Mouse (Mus musculus) bone marrow macrophage, adult 2 months (primary cell): ENCODE data around the gene 4933428G20Rik. TPM values are rescaled to one million over a fixed set of nuclear protein-coding genes. Genes with fewer than 3 reads are reported as not detected.

ENCODE experiments used
- H3K27ac ChIP-seq: 2 replicates; pipeline ENCODE4 v1.5.1; 2012; ENCODE audit warnings: low read depth, low read length; ENCODE audit not compliant: insufficient read depth
- H3K4me1 ChIP-seq: 2 replicates; pipeline ENCODE4 v1.6.1; 2012; ENCODE audit warnings: low read length; ENCODE audit not compliant: control insufficient read depth, insufficient read depth
- H3K4me3 ChIP-seq: 2 replicates; pipeline ENCODE4 v1.5.1; 2012; ENCODE audit warnings: mild to moderate bottlenecking, low read length, moderate library complexity; ENCODE audit not compliant: insufficient read depth
- CTCF ChIP-seq: IDR thresholded peaks from 2 replicates; pipeline ENCODE4 v1.5.1; 2012; ENCODE audit warnings: low read depth, mild to moderate bottlenecking, low read length, moderate library complexity
- POLR2A ChIP-seq: IDR thresholded peaks from 2 replicates; pipeline ENCODE4 v1.6.1; 2012; ENCODE audit warnings: mild to moderate bottlenecking, low read depth, low read length, borderline replicate concordance
- polyA plus RNA-seq: library from polyadenylated mRNA; stranded (reverse); fragments of >200 nt; gene quantifications from 2 replicates; pipeline ENCODE4 v1.2.4, GENCODE M21; 2012; ENCODE audit not compliant: missing spikeins, insufficient read depth, insufficient read length

4933428G20Rik gene
- polyA plus RNA-seq, result not detected in 2 replicates

GRCm38 (mm10) chr11:97499865-97500719, at the start of gene 4933428G20Rik:
TSS of gene 4933428G20Rik (minus strand) at chr11:97500340.
- Histone ChIP-seq H3K4me1 (no peaks in the 10 kb centered on the region), H3K27ac (no peak within 1 kb of the TSS), H3K4me3 (no peak within 1 kb of the TSS)
- TF ChIP-seq POLR2A (no peak), CTCF (no peak)

GRCm38 (mm10) chr11:97548757-97549156, 48.6 kb upstream of the 4933428G20Rik start:
- H3K27ac ChIP-seq, result no peak overlapping the region
- no peak for TF ChIP-seq CTCF
- TF ChIP-seq POLR2A, result no peak

GRCm38 (mm10) chr11:97547957-97548706, 48.0 kb upstream of the 4933428G20Rik start:
- Histone ChIP-seq H3K4me1 (peaks cover 4% of the 10 kb centered on the region), H3K4me3 (no peak overlapping the region), H3K27ac (no peak overlapping the region)
- TF ChIP-seq POLR2A (no peak), CTCF (no peak)

More at GRCm38 (mm10) chr11:97548757-97549156, 48.6 kb upstream of the 4933428G20Rik start:
- peaks cover 4% of the 10 kb centered on the region for H3K4me1 ChIP-seq
- H3K4me3 ChIP-seq, result no peak overlapping the region

GRCm38 (mm10) chr11:97546804-97547411, 46.8 kb upstream of the 4933428G20Rik start:
- no peak overlapping the region for H3K27ac ChIP-seq
- H3K4me1 ChIP-seq, result peaks cover 4% of the 10 kb centered on the region
- TF ChIP-seq CTCF (no peak), POLR2A (no peak)
- peak overlapping the region; percentile 43 for H3K4me3 ChIP-seq

- H3K4me3 ChIP-seq, result peak overlapping the region; percentile 30
- H3K27ac ChIP-seq, result no peak overlapping the region
- TF ChIP-seq POLR2A (no peak), CTCF (no peak)
- H3K4me1 ChIP-seq, result peaks cover 4% of the 10 kb centered on the region
Measured at GRCm38 (mm10) chr11:97545808-97546560, 45.8 kb upstream of the 4933428G20Rik start.

GRCm38 (mm10) chr11:97543883-97544282, 43.7 kb upstream of the 4933428G20Rik start:
- Histone ChIP-seq H3K4me3 (no peak overlapping the region), H3K4me1 (peaks cover 4% of the 10 kb centered on the region), H3K27ac (no peak overlapping the region)
- no peak for TF ChIP-seq POLR2A
- no peak for TF ChIP-seq CTCF

GRCm38 (mm10) chr11:97543181-97543733, 43.1 kb upstream of the 4933428G20Rik start:
- TF ChIP-seq CTCF, result no peak
- no peak for TF ChIP-seq POLR2A
- Histone ChIP-seq H3K27ac (no peak overlapping the region), H3K4me3 (no peak overlapping the region), H3K4me1 (peaks cover 4% of the 10 kb centered on the region)

GRCm38 (mm10) chr11:97542171-97543150, 42.3 kb upstream of the 4933428G20Rik start:
- peaks cover 4% of the 10 kb centered on the region for H3K4me1 ChIP-seq
- H3K27ac ChIP-seq, result no peak overlapping the region
- no peak overlapping the region for H3K4me3 ChIP-seq
- TF ChIP-seq POLR2A, result no peak
- TF ChIP-seq CTCF, result no peak
